Mouse (Mus musculus) liver, embryonic 13.5 days (tissue): ENCODE measurements around the gene Gm44805. TPM values are rescaled to one million over a fixed set of nuclear protein-coding genes. Genes with fewer than 3 reads are reported as not detected.
A peak's percentile ranks its signal among the peaks of the same experiment; 100 is the strongest.

Source experiments
- ATAC-seq: fragments of 200-750 bp; cut with Nextera tagmentation; 2 replicates; pipeline ENCODE4 v1.8.0; 2017; ENCODE audit warnings: low read depth, mild to moderate bottlenecking, moderate number of reproducible peaks, moderate library complexity
- DNase-seq: peaks from one replicate; pipeline ENCODE4 v3.0.0; 2022
- H3K27ac ChIP-seq: fragments of 300-500 bp; sonication (generic); 2 replicates; pipeline ENCODE4 v1.5.1; 2015; ENCODE audit warnings: moderate library complexity, mild to moderate bottlenecking, inconsistent platforms
- H3K27me3 ChIP-seq: fragments of 300-500 bp; sonication (generic); 2 replicates; pipeline ENCODE4 v1.6.1; 2015; ENCODE audit warnings: mild to moderate bottlenecking, inconsistent platforms
- H3K36me3 ChIP-seq: fragments of 300-500 bp; sonication (generic); 2 replicates; pipeline ENCODE4 v1.6.1; 2015; ENCODE audit warnings: mild to moderate bottlenecking, inconsistent platforms
- H3K4me1 ChIP-seq: fragments of 300-500 bp; sonication (generic); replicated peaks from 2 replicates; pipeline ENCODE4 v1.6.1; 2015; ENCODE audit warnings: inconsistent platforms
- H3K4me2 ChIP-seq: fragments of 300-500 bp; sonication (generic); 2 replicates; pipeline ENCODE4 v1.6.1; 2015; ENCODE audit warnings: inconsistent platforms, mild to moderate bottlenecking, moderate library complexity
- H3K4me3 ChIP-seq: fragments of 300-500 bp; sonication (generic); replicated peaks from 2 replicates; pipeline ENCODE4 v1.5.1; 2015; ENCODE audit warnings: mild to moderate bottlenecking, inconsistent platforms
- H3K9ac ChIP-seq: fragments of 300-500 bp; sonication (generic); 2 replicates; pipeline ENCODE4 v1.6.1; 2015; ENCODE audit warnings: mild to moderate bottlenecking, inconsistent platforms
- H3K9me3 ChIP-seq: fragments of 300-500 bp; sonication (generic); replicated peaks from 2 replicates; pipeline ENCODE4 v1.6.1; 2016; ENCODE audit warnings: inconsistent platforms
- WGBS: fragments of 180-500 bp; shearing (Covaris S2); methylation state at CpG from one replicate; pipeline ENCODE4 v1.1.7; 2015; ENCODE audit not compliant: insufficient replicate concordance; 5-methylcytosine and 5-hydroxymethylcytosine counted together
- polyA plus RNA-seq: library from polyadenylated mRNA; unstranded; fragments of >200 nt; fragmentation: Nextera tagmentation; extraction: Ambion mirVana; gene quantifications from 2 replicates; pipeline ENCODE4 v1.2.1, GENCODE M21; 2015

Gm44805 gene
- polyA plus RNA-seq, 1 experiment from 2014 or later = 7.5 TPM

DNA sequence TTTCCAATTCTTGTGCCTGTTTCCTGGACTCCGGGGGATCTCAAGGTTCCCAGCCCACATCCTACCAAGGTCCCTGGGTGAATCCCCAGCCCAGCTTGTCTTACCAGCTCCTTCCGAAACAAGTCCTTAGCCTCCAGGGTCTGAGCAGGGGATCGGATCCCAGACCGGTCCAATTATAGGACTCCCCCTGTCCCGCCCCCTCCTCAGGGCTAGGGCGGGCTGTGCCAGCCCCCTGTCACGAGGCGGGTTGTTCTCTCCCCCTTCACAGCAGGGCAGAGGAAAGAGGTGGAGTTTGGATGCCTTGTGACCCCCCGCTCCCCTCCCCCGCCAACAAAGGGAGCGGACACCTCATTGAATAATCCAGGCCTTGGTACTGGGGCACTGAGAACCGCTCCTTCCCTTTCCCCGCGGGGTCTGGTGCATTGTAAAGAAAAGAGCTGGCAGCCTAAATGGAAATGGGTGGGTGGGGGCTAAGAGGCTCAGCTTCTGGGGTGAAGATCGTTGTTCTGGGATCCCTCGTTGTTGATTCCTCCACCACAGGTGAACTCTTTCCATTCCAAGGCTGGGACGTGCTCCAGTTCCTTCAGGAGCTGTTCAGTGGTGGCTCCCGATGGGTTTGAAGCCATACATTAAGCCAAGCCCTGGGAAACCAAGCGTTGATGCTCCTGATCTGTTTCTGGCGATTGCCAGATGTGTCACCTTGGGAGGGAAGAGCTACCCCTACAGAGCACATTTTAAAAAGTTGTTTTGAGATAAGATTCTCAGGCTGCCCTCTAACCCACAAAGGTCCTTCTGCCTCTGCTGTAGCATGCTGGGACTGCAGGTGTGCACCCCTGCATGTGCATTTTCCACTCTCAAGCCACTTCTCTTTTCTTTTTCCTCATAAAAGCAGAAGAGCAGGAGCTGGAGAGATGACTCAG lies 17.9 kb upstream of the Gm44805 start, which contains the start of gene Apoe:
Gene Apoe (minus strand): TSS at position 282 of the 920 bp plus-strand sequence.
- H3K4me2 ChIP-seq = peak within 1 kb of the TSS; percentile 64
- 2% methylated on average over 20 of the region's 20 CpGs for WGBS
- no peaks in the 10 kb centered on the region for H3K27me3 ChIP-seq
- H3K9ac ChIP-seq = peak within 1 kb of the TSS; percentile 59
- peaks cover 88% of the 10 kb centered on the region for H3K4me1 ChIP-seq
- H3K36me3 ChIP-seq = peaks cover 50% of the 10 kb centered on the region
- H3K27ac ChIP-seq = peak within 1 kb of the TSS; percentile 82
- H3K4me3 ChIP-seq = peak within 1 kb of the TSS; percentile 51
- no peak for DNase-seq
- ATAC-seq = peak; percentile 49
- no peaks in the 10 kb centered on the region for H3K9me3 ChIP-seq

DNA sequence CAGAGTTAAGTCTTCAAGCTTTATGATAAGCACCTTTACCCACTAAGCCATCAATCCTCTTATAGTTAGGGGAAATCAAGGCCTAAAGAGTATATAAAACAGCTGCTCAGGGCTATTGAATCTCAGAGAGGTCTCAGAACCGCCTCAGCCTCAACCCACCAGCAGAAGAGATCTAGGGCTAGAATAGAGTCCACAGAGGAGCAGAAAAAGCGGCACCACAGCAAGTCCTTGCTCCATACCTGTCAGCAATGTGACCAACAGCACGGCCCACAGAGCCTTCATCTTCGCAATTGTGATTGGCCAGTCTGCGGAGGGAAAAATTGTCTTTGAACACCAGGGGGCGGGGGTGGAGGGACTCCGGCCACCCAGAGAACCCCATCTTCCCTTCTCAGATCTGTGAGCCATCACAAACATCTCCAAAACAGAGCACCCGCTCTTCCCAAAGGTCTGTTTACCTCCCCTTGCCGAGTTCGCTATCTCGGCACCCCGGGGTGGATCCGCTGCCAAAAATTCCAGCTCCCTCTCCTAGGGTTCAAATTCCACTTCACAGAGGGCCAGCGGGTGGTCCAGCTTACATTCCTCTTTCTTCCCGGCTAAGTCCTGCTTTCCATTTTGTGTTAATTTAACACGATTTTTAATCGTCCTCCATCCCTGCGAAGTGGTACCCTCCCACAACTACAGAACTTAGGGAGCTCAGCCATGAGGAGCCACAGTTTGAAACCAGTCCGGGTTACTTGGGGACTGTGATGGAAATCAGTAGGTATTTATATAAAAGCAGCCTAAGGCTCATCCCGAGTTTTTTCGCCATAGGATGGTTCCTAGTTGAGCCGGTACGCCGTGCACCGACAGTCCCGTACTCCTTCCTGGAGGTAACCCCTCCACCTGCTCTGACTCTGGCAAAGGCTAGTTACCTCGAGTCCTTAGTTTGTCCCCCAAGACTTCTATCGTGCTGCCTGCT lies 17.0 kb upstream of the Gm44805 start:
- H3K27ac ChIP-seq = peak overlapping the region; percentile 82
- peak overlapping the region; percentile 64 for H3K4me2 ChIP-seq
- H3K4me3 ChIP-seq = peak overlapping the region; percentile 51
- no peak for DNase-seq
- no peaks in the 10 kb centered on the region for H3K9me3 ChIP-seq
- no peaks in the 10 kb centered on the region for H3K27me3 ChIP-seq
- H3K4me1 ChIP-seq = peaks cover 95% of the 10 kb centered on the region
- WGBS = 2% methylated on average over 28 of the region's 28 CpGs
- H3K9ac ChIP-seq = peak overlapping the region; percentile 59
- no peak for ATAC-seq
- H3K36me3 ChIP-seq = peaks cover 41% of the 10 kb centered on the region

DNA sequence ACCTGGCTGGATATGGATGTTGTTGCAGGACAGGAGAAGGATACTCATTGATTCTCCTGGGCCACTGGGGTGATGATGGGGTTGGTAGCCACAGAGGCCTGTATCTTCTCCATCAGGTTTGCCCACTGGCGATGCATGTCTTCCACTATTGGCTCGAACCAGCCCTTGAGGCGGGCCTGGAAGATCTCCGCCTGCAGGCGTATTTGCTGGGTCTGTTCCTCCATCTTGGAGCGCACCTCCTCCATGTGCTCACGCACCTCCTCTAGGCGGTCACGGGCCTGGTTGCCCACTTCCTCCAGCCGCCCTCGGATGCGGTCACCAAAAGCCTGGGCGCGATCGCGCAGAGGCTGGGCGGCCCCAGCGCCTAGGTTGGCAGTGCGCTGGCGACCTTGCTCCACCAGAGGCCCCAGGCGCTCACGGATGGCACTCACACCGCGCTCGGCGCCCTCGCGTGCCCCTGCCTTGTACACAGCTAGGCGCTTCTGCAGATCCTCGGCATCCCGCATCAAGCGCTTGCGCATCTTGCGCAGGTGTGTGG lies 15.2 kb upstream of the Gm44805 start:
- peaks cover 23% of the 10 kb centered on the region for H3K36me3 ChIP-seq
- H3K4me2 ChIP-seq = peak overlapping the region; percentile 64
- 83% methylated on average over 34 of the region's 34 CpGs for WGBS
- H3K4me1 ChIP-seq = peaks cover 95% of the 10 kb centered on the region
- DNase-seq (no peak), ATAC-seq (no peak)
- H3K9ac ChIP-seq = peak overlapping the region; percentile 59
- H3K27me3 ChIP-seq = no peaks in the 10 kb centered on the region
- peak overlapping the region; percentile 51 for H3K4me3 ChIP-seq
- peak overlapping the region; percentile 87 for H3K27ac ChIP-seq
- no peaks in the 10 kb centered on the region for H3K9me3 ChIP-seq

DNA sequence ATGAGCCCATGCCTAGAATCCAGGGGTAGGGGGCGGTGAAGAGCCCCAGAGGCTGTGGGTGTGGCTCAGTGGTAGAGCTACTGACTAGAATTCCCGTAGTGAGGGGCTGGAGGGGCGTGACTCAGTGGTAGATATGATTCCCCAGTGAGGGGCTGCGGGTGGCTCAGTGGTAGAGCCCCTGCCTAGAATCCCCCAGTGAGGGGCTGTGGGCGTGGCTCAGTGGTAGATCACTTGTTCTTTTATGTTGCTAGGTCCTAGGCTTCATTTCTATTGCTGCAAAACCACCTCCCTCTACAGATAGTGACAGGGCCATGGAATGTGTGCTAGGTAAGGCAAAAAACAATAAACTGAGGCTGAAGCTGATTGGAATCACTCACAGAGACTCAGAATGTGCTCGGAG lies 14.7 kb upstream of the Gm44805 start:
- Histone ChIP-seq H3K9ac (no peak overlapping the region), H3K36me3 (peaks cover 21% of the 10 kb centered on the region), H3K4me2 (peak overlapping the region; percentile 64), H3K27me3 (no peaks in the 10 kb centered on the region), H3K4me3 (no peak overlapping the region; the same call in 1 of the 2 replicates), H3K27ac (peak overlapping the region; percentile 87), H3K4me1 (peaks cover 95% of the 10 kb centered on the region), H3K9me3 (no peaks in the 10 kb centered on the region)
- DNase-seq = no peak
- ATAC-seq = no peak
- WGBS = 24% methylated on average over 6 of the region's 6 CpGs

DNA sequence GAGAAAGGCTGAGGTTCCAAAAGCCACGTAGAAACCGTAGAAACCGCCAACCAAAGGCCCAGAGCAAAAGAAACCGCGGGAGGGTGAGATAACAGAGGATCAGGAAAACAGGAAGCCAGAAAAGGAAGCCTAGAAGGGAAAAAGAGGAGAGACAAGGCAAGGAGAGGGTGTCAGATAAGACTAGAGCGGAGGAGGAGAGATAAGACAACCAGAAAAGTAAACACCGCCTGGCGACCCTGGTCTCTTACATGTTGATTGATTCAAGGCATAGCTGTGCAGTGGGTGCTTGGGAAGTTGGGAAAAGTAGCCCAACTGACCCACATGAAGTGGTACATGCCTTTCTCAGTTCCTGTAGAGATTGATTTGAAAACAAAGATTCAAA lies 14.0 kb upstream of the Gm44805 start:
- Histone ChIP-seq H3K4me2 (peak overlapping the region; percentile 29), H3K27me3 (no peaks in the 10 kb centered on the region), H3K4me3 (no peak overlapping the region), H3K36me3 (peaks cover 20% of the 10 kb centered on the region), H3K27ac (peak overlapping the region; percentile 87), H3K9me3 (no peaks in the 10 kb centered on the region), H3K9ac (peak overlapping the region; percentile 39; the same call in 1 of the 2 replicates), H3K4me1 (peaks cover 89% of the 10 kb centered on the region)
- DNase-seq = no peak
- 3% methylated on average over 8 of the region's 8 CpGs for WGBS
- no peak for ATAC-seq

DNA sequence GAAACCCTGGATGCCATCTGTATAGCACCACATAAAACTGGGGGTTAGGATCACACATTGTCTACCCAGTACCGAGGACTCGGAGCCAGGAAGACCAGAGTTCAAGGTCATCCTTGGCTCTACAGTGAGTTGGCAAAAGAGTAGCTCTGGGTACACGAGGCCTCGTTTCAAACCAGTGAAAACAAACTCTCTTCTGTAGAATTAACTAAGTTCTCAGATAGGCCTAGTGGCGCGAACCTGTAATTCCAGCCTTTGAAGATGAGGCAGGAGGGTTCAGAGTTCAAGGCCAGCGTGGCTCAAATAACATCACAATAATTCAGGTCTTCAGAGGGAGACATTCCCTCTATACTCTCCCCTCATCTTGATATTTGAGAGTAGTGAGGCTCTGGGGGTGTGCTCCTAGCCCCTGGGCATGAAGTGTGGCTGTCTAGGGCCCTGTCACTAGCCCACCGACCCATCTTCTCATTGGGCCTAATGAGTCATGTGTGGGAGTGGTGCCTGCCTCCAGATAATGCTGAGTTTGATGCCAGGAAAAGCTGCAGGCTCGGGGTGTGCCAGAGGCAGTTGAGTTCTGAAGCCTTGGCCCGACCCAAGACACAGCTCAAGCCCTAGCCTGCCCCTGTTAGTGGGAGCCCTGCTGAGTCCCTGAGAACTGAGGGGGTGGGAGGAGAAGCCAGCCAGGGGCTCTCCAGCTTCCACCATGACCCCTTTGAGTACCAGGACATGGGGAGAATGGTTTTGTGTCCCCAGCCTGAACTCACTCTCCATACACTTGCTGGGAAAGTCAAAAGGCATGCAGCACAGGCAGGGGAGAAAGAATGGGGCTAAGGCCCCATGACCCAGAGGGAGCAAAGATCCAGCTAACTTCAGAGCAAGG lies 13.4 kb upstream of the Gm44805 start:
- H3K27me3 ChIP-seq = no peaks in the 10 kb centered on the region
- H3K4me1 ChIP-seq = peaks cover 83% of the 10 kb centered on the region
- 44% methylated on average over 10 of the region's 10 CpGs for WGBS
- ATAC-seq (no peak), DNase-seq (no peak)
- peak overlapping the region; percentile 39; the same call in 1 of the 2 replicates for H3K9ac ChIP-seq
- peak overlapping the region; percentile 87 for H3K27ac ChIP-seq
- H3K4me3 ChIP-seq = no peak overlapping the region
- H3K9me3 ChIP-seq = no peaks in the 10 kb centered on the region
- peaks cover 19% of the 10 kb centered on the region for H3K36me3 ChIP-seq
- peak overlapping the region; percentile 29 for H3K4me2 ChIP-seq

DNA sequence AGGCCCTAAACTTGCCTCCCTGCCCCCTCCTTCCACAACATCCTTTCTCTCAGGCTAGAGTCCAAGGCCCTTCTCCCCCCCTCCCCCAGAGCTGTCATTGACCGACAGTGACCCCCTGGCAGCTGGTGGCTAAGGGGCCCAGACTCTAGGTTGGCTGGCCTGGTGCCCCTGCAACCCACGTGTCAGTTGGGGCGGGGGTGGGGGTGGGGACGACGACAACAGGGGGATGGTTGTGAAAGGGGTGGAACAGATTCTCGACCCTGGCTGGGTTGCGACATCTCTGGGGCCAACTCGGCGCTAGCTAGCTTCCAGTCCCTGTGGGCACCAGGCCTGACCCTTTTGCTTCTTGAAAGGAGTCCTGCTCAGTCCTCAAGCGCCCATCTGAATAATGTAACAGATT lies 12.2 kb upstream of the Gm44805 start:
- Histone ChIP-seq H3K9ac (no peak overlapping the region), H3K4me3 (no peak overlapping the region), H3K9me3 (no peaks in the 10 kb centered on the region), H3K36me3 (peaks cover 19% of the 10 kb centered on the region), H3K27me3 (no peaks in the 10 kb centered on the region), H3K4me1 (peaks cover 72% of the 10 kb centered on the region), H3K27ac (peak overlapping the region; percentile 87), H3K4me2 (peak overlapping the region; percentile 18; the same call in 1 of the 2 replicates)
- DNase-seq = no peak
- WGBS = 15% methylated on average over 10 of the region's 10 CpGs
- ATAC-seq = peak; percentile 52

DNA sequence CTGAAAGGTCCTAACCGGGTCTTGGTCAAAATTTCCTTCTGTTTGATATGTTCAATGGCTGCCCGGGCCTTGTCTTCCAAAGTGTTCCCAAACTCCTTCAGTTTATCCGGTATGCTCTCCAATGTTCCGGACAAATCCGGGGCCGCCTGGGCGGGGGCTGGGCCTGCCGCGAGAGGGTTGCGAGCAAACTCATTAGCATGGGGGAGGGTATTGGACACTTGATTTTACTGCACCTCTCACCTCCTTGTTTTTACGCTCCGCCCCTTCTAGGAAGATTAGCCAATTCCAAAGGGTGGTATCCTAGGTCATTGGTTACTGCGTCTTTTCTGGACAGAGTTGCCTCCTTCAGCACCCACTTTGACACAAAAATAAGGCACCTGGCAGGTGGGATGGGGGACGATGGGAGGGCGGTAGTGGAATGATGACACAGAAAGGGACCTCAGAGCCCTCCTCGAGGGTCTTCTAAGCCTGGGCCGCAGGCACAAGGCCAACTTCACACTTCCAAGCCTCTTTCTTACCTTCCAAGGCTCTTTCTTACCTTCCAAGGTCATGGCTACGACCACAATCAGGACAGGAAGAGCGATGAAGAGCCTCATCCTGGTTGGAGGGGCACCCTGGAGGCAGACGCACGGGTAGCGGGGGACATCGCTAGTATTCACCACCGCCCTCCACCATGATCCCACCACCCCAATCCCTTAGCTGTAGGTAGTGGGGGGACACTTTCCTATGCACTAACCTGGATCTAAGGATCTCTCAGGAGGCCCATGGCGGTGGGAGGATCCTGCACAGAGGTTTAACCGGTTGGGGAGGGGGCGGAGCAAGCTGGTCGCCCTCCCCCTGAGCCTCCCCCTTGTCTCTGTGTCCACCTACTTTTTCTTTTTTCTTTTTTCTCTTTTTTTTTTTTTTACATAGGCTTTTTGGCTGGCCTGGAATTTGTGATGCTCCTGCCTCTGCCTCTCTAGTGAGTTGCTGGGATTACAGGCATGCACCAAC lies 10.9 kb upstream of the Gm44805 start, which contains the start of gene Apoc1:
Gene Apoc1 (minus strand): TSS at position 788 of the 993 bp plus-strand sequence.
- Histone ChIP-seq H3K27ac (peak within 1 kb of the TSS; percentile 87), H3K27me3 (no peaks in the 10 kb centered on the region), H3K4me2 (peak within 1 kb of the TSS; percentile 45), H3K9ac (peak within 1 kb of the TSS; percentile 52), H3K4me1 (peaks cover 66% of the 10 kb centered on the region), H3K36me3 (peaks cover 15% of the 10 kb centered on the region), H3K4me3 (peak within 1 kb of the TSS; percentile 41), H3K9me3 (no peaks in the 10 kb centered on the region)
- ATAC-seq (no peak; the same call in 1 of the 2 replicates), DNase-seq (peak; percentile 34)
- WGBS = 58% methylated on average over 28 of the region's 28 CpGs

DNA sequence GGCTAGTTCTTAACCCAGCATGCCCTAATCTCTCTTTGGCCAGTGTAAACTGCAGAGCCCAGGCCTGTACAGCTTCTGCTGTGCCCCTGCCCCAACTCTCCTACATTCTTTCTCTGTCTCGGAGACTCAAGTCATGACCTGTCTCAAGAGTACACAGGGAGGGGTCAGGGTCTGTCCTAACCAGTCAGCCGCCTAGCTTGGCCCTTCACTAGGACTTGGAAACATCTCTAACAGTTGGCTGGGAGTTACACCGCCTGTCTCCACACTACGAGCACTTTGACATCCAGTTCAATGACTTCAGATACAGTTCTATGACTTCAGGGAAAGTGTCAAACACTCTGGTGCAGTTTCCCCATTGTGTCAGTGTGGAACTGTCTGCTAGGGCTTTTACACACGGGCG lies 10.2 kb upstream of the Gm44805 start:
- 65% methylated on average over 6 of the region's 6 CpGs for WGBS
- Histone ChIP-seq H3K36me3 (peaks cover 8% of the 10 kb centered on the region), H3K9ac (peak overlapping the region; percentile 52; the same call in 1 of the 2 replicates), H3K4me1 (peaks cover 66% of the 10 kb centered on the region), H3K4me3 (peak overlapping the region; percentile 41), H3K27ac (peak overlapping the region; percentile 74), H3K27me3 (no peaks in the 10 kb centered on the region), H3K9me3 (no peaks in the 10 kb centered on the region), H3K4me2 (peak overlapping the region; percentile 45)
- DNase-seq (no peak), ATAC-seq (no peak)
